9 mouse cellular contexts compared by ENCODE assay signal in the genomic region with DNA sequence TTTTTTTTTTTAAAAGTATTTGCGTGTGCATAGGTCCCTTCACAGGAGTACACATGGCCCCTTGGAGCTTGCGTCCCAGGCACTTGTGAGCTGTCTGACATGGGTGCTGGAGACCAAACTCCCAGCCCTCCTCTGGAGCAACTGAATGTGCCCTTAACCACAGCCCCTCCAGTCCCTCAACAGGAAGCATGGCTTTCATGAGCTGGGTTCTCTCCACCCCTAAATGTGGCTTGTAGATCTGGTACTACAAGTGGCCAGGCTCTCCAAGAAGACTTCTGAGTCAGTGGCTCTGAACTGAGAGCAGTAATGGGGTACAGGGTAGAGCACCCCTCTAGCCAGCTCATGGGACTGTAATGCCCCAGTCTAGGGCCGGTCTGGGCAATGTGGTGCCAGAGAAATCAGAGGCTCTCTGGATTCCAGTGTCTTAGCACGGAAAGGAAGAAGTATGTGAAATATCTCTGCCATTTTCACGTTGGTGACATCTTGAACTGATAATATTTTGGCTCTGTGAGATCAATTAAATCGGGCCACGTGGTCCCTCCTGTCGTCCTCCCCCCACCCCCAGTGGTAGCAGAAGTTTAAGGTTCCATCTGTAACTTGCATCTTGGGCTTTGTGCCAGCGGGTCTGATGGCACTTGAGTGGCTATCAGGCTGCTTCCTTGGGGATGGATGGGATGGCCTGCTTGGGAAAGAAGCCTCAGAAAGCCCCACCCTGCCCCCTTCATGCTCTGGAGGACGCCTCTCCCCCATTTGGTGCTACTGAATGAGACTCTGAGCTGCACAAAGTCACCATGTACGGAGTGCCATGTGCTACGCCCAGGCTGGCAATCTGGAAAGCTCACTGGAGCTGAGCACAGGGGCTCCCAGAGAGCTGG.
DNase-seq lines count a peak whose midpoint lies in the region; ATAC-seq and TF ChIP-seq lines count a peak whose summit lies in the region.
"Had no signal": no experiment of that assay in that cellular context is flagged by ENCODE, and none has a peak within 500 bp of the region (broad histone marks: within the 10 kb centered on the region; RNA-seq: fewer than 3 reads in every experiment).

No protein-coding gene starts in this region.

- H3K4me1 ChIP-seq in heart, embryonic 13.5 days = peaks cover 80% of the 10 kb centered on the region
- H3K4me1 ChIP-seq in E14TG2a.4 (replicated peaks; ENCODE audit: low read depth, low read length) = peaks cover 96% of the 10 kb centered on the region
- H3K4me1 ChIP-seq in liver, embryonic 13.5 days (replicated peaks) = peaks cover 94% of the 10 kb centered on the region

- H3K9me3 ChIP-seq in heart, embryonic 13.5 days = no peaks in the 10 kb centered on the region
- H3K9me3 ChIP-seq in E14TG2a.4 (ENCODE audit: low read length) = no peaks in the 10 kb centered on the region
- H3K9me3 ChIP-seq in liver, embryonic 13.5 days (replicated peaks) = no peaks in the 10 kb centered on the region

- TF ChIP-seq CTCF in E14TG2a.4 (conservative IDR thresholded peaks at IDR 0.05; ENCODE audit: low read length) = no peak

- no peaks in the 10 kb centered on the region for H3K36me3 ChIP-seq in heart, embryonic 13.5 days
- H3K36me3 ChIP-seq in E14TG2a.4 (ENCODE audit: insufficient read depth, low read length) = 0 out of 2 replicates have a peak, but pooled peaks cover 9% of the 10 kb centered on the region
- no peaks in the 10 kb centered on the region for H3K36me3 ChIP-seq in liver, embryonic 13.5 days

- no peak for ATAC-seq in heart, embryonic 13.5 days (ENCODE audit: extremely low read depth, insufficient number of reproducible peaks, low FRiP score, low TSS enrichment)
- peak; percentile 16; the same call in 1 of the 2 replicates for ATAC-seq in granulocyte monocyte progenitor cell, adult 5-6 weeks (replicated peaks; ENCODE audit: poor library complexity, severe bottlenecking)
- ATAC-seq in liver, embryonic 13.5 days (ENCODE audit: low read depth) = no peak
- no peak for ATAC-seq in erythroblast, adult 5-6 weeks (replicated peaks; ENCODE audit: low FRiP score, poor library complexity, severe bottlenecking)

- peak overlapping the region; percentile 87 for H3K9ac ChIP-seq in heart, embryonic 13.5 days
- 0 out of 2 replicates have a peak overlapping the region, but pooled peaks have one; percentile 10 for H3K9ac ChIP-seq in liver, embryonic 13.5 days

- peak overlapping the region; percentile 90 for H3K27ac ChIP-seq in heart, embryonic 13.5 days (replicated peaks)
- peak overlapping the region; percentile 84 for H3K27ac ChIP-seq in liver, embryonic 13.5 days

- DNase-seq in heart, adult 18-20 months = no peak
- no peak for DNase-seq in liver, embryonic 13.5 days
- DNase-seq in retina, embryonic 14.5 days (ENCODE audit: low spot score) = no peak
- DNase-seq in urinary bladder, postnatal 10 days (ENCODE audit: low spot score) = no peak

- WGBS in heart, embryonic 13.5 days = 59% methylated on average over 12 of the region's 12 CpGs
- 39% methylated on average over 12 of the region's 12 CpGs for WGBS in liver, embryonic 13.5 days (ENCODE audit: insufficient replicate concordance)

- H3K4me2 ChIP-seq in heart, embryonic 13.5 days = peak overlapping the region; percentile 89; the same call in 1 of the 2 replicates
- H3K4me2 ChIP-seq in liver, embryonic 13.5 days = peak overlapping the region; percentile 77

- no peak overlapping the region for H3K4me3 ChIP-seq in heart, embryonic 13.5 days
- peak overlapping the region; percentile 85 for H3K4me3 ChIP-seq in E14TG2a.4 (replicated peaks; ENCODE audit: low read length)
- no peak overlapping the region for H3K4me3 ChIP-seq in liver, embryonic 13.5 days (replicated peaks)
- H3K4me3 ChIP-seq: erythroblast, embryonic 14.5 days had no signal

- no peaks in the 10 kb centered on the region for H3K27me3 ChIP-seq in heart, embryonic 13.5 days (replicated peaks)
- no peaks in the 10 kb centered on the region for H3K27me3 ChIP-seq in E14TG2a.4 (ENCODE audit: insufficient read depth, low read length)
- H3K27me3 ChIP-seq in liver, embryonic 13.5 days = no peaks in the 10 kb centered on the region
